Mouse (Mus musculus) Patski (cell line): ENCODE measurements around the gene Scd2. TPM values are rescaled to one million over a fixed set of nuclear protein-coding genes. Genes with fewer than 3 reads are reported as not detected.
"Not testable (repeated sequence)": the region's sequence is repeated elsewhere in the genome, so short reads cannot be mapped to it uniquely, and the experiment has no call there.

Experiments used
- ATAC-seq: fragments of 100-300 bp; one replicate; pipeline ENCODE4 v1.8.0; 2021
- CTCF ChIA-PET: fragments of 350-600 bp; sonication (Branson Sonifier 250); formaldehyde crosslinking; loops from one replicate; lab custom pipeline; 2022; ENCODE audit warnings: inconsistent platforms; lab: Charles Lee
- POLR2A ChIA-PET: fragments of 350-600 bp; sonication (Branson Sonifier 250); formaldehyde crosslinking; loops from one replicate; lab custom pipeline; 2022; ENCODE audit warnings: antibody characterized with exemption, inconsistent platforms; lab: Charles Lee
- DNase-seq: peaks from one replicate; pipeline ENCODE4 v3.0.0-alpha.2; 2011; ENCODE audit warnings: low read depth, low spot score
- H3K27me3 ChIP-seq: fragments of 371-371 bp; one replicate; pipeline ENCODE4 v1.5.1; 2021
- CTCF ChIP-seq: fragments of 100-300 bp; IDR thresholded peaks from one replicate; pipeline ENCODE4 v1.5.1; 2021
- in situ Hi-C: fragments of 300-500 bp; cut with MboI; formaldehyde crosslinking; loops from 3 replicates; pipeline ENCODE4 v1.11.1; 2018; ENCODE audit warnings: low pct_unique_long_range_greater_than_20kb, mixed read lengths
- polyA plus RNA-seq: library from polyadenylated mRNA; unstranded; gene quantifications from one replicate; pipeline ENCODE4 v1.2.3, GENCODE M21; 2021

Scd2 gene
- polyA plus RNA-seq, 1 experiment from 2014 or later: 152 TPM

GRCm38 (mm10) chr19:44267499-44268002, 25.9 kb upstream of the Scd2 start:
- no peaks in the 10 kb centered on the region for H3K27me3 ChIP-seq
- ChIA-PET POLR2A (interaction anchor here (1.2 kb wide), 1 partner anchor 21 kb away, joined by 3 read pairs; no protein-coding TSS in a partner anchor), CTCF (interaction anchor here (1.2 to 2.2 kb wide), 2 partner anchors 12 to 34 kb away, joined by 4 to 8 read pairs; no protein-coding TSS in a partner anchor)
- ATAC-seq (peak; percentile 31), DNase-seq (no peak)
- TF ChIP-seq CTCF: no peak
- in situ Hi-C loops: no loop called here

GRCm38 (mm10) chr19:44273711-44274110, 19.8 kb upstream of the Scd2 start:
- ATAC-seq (no peak), DNase-seq (no peak)
- ChIA-PET POLR2A (no interaction called here), CTCF (no interaction called here)
- no peak for TF ChIP-seq CTCF
- in situ Hi-C loops: no loop called here
- H3K27me3 ChIP-seq: no peaks in the 10 kb centered on the region

DNA sequence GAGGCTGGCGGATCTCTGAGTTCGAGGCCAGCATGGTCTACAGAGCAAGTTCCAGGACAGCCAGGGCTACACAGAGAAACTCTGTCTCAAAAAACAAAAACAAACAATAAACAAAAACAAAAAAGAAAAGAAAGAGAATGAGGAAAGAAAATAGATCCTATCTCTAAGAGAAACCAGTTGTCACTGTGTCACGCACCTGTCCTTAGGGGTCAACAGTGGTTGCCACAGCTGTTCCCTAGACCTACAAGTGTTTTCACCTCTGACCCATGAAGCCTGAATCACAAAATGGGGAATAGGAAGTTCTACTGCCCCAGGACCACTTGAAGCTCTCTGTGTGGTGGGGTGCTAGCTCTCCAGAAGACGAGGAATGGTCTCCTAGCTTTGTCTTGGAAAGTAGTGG, 19.0 kb upstream of the Scd2 start:
- no peak for TF ChIP-seq CTCF
- ChIA-PET CTCF (interaction anchor here (0.7 kb wide), 1 partner anchor 18 kb away, joined by 3 read pairs; no protein-coding TSS in a partner anchor), POLR2A (no interaction called here)
- in situ Hi-C loops: no loop called here
- DNase-seq (no peak), ATAC-seq (no peak)
- no peaks in the 10 kb centered on the region for H3K27me3 ChIP-seq

DNA sequence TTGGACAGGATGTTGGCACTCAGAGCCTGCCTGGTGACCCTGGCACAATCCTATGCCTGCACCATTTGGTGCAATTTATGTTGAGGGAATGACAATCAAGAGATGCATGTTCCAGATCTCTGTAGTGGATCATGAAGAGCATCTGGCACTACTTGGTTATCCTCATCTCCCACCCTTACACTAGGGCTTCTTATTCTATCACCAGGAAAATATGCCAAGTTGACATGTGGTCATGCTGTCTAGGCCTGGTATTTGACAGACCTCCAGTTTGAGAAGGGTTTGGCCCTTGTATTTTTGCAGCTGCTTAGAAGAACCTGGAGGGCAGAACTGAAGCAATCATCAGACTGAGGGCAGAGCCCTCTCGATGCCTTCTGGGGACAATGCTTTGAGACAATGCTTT, 18.1 kb upstream of the Scd2 start:
- DNase-seq (no peak), ATAC-seq (no peak)
- in situ Hi-C loops: no loop called here
- CTCF ChIA-PET: interaction anchor here (1.3 kb wide), 1 partner anchor 20 kb away, joined by 5 read pairs; no protein-coding TSS in a partner anchor
- POLR2A ChIA-PET: interaction anchor here (0.6 kb wide), 1 partner anchor 12 kb away, joined by 3 read pairs; no protein-coding TSS in a partner anchor
- H3K27me3 ChIP-seq: no peaks in the 10 kb centered on the region
- no peak for TF ChIP-seq CTCF

GRCm38 (mm10) chr19:44276861-44277260, 16.6 kb upstream of the Scd2 start:
- H3K27me3 ChIP-seq: no peaks in the 10 kb centered on the region
- ChIA-PET POLR2A (no interaction called here), CTCF (interaction anchor here (1.3 kb wide), 1 partner anchor 18 kb away, joined by 5 read pairs; no protein-coding TSS in a partner anchor)
- no peak for TF ChIP-seq CTCF
- no peak for ATAC-seq
- DNase-seq: no peak
- in situ Hi-C loops: no loop called here

DNA sequence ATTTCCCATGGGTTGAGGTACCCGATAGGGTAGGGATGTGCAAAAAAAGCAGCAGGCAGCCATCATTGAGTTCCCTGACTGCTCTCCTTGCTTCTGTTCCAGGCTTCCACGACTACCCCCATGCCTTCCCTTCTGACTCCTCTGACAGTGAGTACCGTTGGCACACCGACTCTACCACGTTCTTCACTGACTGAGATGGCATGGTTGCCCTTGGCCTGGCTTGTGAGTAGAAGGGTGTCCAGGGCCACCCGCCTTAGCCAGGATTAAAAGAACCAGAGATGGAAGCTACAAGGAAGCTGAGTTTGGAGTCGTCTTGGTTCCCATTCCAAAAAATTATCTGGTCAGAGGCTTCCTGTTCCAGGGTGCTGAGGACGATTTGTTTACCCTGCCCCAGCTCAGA, 15.5 kb upstream of the Scd2 start:
- DNase-seq (no peak), ATAC-seq (no peak)
- ChIA-PET POLR2A (no interaction called here), CTCF (interaction anchor here (1.3 kb wide), 1 partner anchor 22 kb away, joined by 6 read pairs; no protein-coding TSS in a partner anchor)
- no peak for TF ChIP-seq CTCF
- in situ Hi-C loops: no loop called here
- H3K27me3 ChIP-seq: no peaks in the 10 kb centered on the region

DNA sequence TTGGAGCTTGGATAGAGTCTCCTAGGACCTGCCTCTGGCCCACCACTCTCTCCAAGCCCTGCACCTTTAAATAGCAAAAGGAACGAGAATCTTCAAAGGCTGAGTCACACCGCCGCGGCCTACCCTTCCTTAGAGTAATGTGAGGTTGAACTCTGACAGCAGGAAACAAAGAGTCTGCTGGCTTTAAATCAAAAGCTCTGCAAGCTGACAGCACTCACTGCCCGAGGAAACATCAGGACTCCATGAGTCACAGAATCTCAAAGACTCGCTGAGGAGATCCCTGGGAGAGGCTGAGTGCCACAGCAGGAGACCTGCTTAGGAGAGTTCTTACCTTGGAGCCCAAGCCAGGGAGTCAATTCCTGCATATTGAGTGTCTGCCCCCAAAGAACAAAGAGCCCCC, 12.7 kb upstream of the Scd2 start:
- peak; percentile 82 for ATAC-seq
- TF ChIP-seq CTCF: no peak
- ChIA-PET CTCF (interaction anchor here (1.0 to 2.6 kb wide), 6 partner anchors 10 to 264 kb away, joined by 3 to 8 read pairs (median 4); partner anchors contain the start of gene Sec31b), POLR2A (no interaction called here)
- in situ Hi-C loops: no loop called here
- no peaks in the 10 kb centered on the region for H3K27me3 ChIP-seq
- DNase-seq: peak; percentile 76

GRCm38 (mm10) chr19:44281825-44282447, 11.5 kb upstream of the Scd2 start:
- ATAC-seq, DNase-seq, POLR2A ChIA-PET, H3K27me3 ChIP-seq, in situ Hi-C loops, CTCF ChIA-PET: not testable (repeated sequence)

- ATAC-seq: no peak
- ChIA-PET POLR2A (no interaction called here), CTCF (no interaction called here)
- in situ Hi-C loops: no loop called here
- DNase-seq: no peak
- TF ChIP-seq CTCF: no peak
- H3K27me3 ChIP-seq: no peaks in the 10 kb centered on the region
Measured at GRCm38 (mm10) chr19:44282534-44283156, 10.8 kb upstream of the Scd2 start.

GRCm38 (mm10) chr19:44283157-44284024, 10.1 kb upstream of the Scd2 start:
- CTCF ChIA-PET: interaction anchor here (0.8 kb wide), 1 partner anchor 23 kb away, joined by 3 read pairs; no protein-coding TSS in a partner anchor
- no peak for TF ChIP-seq CTCF
- POLR2A ChIA-PET: no interaction called here
- in situ Hi-C loops: no loop called here
- no peaks in the 10 kb centered on the region for H3K27me3 ChIP-seq
- DNase-seq: no peak
- no peak for ATAC-seq
